Mouse (Mus musculus) 416B (cell line): ENCODE data around the gene Calr.

Experiments used
- DNase-seq: peaks from one replicate; pipeline ENCODE4 v3.0.0; 2011; ENCODE audit warnings: low read depth

Gene Calr

DNA sequence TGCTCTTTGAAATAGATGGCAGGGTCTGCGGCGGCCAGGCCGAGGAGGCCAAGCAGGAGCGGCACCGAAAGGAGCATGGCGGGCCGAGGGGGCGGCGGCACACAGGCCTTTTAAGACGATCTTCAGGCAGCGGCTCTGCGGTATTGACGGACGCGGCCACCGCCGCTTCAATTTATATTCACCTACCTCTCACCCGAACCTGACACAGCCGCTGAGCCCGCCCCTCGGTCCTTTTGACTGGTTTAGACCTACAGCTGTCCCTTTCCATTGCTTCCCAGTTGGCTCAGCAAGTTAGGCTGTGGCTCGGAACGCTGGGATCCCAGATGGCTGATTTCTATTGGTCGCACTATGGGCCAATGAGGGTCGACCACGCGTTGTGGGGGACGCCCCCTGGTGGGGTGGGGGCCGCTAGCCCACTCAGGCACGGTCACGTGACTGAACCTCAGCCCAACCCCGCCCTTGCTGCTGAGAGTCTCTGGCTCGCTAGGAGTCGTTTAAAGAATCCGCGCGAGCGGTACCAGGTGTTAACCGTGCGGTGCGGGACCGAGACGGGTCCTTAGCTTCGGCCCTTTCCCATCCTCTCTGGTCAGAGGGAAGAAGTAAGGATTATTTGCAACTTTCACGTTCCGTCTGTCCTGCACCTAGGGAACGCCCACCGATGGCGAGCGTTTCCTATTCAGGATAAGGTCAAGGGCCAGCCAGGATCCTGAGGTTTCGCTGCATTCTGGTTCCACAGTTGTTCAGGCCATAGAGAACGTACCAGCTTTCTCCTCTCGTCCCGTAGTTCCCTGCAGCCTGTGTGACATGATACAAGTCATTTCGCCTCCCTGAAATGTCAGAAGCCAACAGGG lies at the start of gene Calr:
Gene Calr, minus strand, starts transcription at position 213 of the 851 bp plus-strand sequence.
- peak; percentile 100 for DNase-seq

GRCm38 (mm10) chr8:84895963-84896362 lies 49.2 kb upstream of the Calr start:
- no peak for DNase-seq

GRCm38 (mm10) chr8:84893709-84894134 lies 47.0 kb upstream of the Calr start, which contains the start of gene Gcdh:
TSS of gene Gcdh (minus strand) at chr8:84893921.
- DNase-seq = peak; percentile 98

- DNase-seq = no peak
Observed at GRCm38 (mm10) chr8:84892993-84893708, 46.4 kb upstream of the Calr start.

DNA sequence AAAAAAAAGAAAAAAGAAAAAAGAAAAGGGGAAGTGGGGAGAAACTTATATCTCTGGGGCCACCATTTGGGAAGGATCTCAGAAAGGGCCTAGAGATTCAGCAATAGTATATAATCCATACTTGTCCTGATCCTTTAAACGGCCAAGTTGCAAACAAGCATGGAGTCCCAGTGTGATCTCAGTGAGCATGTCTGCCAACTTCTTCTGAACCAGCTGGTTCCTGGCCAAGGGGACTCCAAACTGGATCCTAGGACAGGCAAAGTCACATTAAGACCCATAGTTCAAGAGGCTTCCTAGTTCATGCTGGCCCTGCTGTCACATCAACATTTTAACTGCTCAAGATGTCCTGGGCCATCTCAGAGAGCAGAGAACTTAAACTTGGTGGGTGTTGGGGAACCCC lies 42.4 kb upstream of the Calr start:
- DNase-seq = no peak

DNA sequence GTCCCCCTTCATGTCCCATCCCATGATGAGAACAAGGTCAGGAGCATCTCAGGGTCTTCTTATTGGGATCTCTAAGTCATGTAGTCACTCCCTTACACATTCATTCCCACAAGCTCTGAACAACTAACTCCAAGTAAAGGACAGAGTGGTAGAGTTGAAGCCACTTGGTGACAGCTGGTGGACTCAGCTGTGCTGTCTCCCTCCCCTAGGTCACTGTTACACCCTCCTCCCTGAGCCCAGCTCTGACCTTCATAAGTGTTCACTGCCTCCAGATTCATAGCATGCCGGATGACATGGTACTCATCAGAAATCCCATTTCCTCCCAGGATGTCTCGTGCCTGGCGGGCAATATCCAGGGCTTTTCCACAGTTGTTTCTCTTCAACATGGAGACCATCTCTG lies 41.5 kb upstream of the Calr start:
- DNase-seq = no peak

GRCm38 (mm10) chr8:84884728-84885127 lies 38.0 kb upstream of the Calr start:
- DNase-seq = no peak

GRCm38 (mm10) chr8:84878915-84879314 lies 32.2 kb upstream of the Calr start:
- DNase-seq = no peak

GRCm38 (mm10) chr8:84877297-84878035 lies 30.7 kb upstream of the Calr start:
- DNase-seq = no peak

DNA sequence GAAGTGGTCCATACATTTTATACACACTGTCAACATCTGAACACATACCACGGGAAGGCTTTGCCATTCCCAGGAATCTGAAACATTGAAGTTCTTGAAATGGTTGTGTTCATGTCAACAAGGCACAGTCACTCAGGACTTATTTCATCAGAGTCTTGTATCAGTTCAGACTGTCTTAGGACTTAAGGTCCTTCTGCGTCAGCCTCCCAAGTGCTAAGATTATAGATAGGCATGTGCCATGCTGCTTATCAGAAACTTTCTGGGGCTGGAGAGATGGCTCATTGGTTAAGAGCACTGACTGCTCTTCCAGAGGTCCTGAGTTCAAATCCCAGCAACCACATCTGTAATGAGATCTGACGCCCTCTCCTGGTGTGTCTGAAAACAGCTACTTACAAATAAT lies 27.6 kb upstream of the Calr start:
- DNase-seq = no peak

DNA sequence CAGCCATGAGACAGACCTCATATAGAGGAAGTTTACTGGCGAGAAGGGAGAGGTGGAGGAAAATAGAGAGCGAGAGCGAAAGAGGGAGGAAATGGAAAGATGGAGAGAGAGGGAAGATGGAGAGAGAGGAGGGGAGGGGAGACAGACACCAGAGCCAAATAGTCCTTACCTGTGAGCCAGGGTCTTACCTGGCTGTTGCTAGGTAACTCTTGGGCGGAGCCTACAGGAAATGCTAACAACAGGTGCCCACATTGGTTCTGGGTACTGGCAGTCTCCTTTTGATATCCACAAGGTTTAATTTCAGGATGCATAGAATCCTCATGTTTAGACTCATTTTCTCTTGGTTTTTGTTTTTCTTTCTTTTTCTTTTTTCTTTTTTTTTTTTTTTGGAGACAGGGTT lies 26.3 kb upstream of the Calr start:
- no peak for DNase-seq

GRCm38 (mm10) chr8:84872309-84872965 lies 25.7 kb upstream of the Calr start:
- DNase-seq = peak; percentile 64

DNA sequence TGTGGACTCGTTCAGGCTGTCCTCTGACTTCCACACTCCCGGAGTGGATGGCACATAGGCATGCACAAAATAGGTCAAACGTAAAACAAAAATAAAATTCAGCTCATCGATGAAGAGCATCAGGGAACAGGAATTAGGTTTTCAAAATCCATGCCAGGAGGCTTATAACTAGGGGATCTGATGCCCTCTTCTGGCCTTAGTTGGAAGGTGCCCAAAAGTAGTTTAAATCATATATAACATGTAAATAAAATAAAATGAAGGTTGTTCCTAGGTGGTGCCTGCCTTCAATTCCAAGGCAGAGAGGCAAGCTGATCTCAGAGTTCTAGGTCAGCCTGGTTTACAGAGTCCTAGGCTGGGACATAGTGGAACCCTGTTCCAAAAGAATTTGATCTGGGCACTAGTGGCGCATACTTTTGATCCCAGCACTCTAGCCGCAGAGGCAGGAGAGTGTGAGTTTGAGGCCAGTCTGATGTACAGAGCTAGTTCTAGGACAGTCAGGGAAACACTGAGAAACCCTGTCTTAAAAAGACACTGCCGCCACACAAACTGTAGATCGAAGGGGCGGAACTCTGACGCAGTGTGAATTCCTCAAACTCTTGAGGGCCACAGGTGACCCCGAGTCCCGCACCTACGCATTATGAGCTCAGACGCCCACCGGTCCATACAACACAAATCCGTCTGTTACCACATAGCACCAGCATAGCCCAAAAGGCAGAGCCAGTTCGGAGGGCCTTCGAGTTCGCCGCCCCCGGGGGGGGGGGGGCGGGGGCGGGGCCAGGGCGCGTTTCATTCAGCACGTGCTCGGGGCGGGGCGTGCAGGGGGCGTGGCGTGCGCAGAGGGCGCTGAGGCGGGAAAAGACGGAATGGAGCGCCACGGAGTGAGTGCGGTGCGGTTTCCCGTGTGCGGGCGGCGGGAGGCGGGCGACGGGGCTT lies 24.9 kb upstream of the Calr start, which contains the start of gene Syce2:
Gene Syce2, plus strand, starts transcription at position 736 of the 933 bp plus-strand sequence.
- peak; percentile 90 for DNase-seq

DNA sequence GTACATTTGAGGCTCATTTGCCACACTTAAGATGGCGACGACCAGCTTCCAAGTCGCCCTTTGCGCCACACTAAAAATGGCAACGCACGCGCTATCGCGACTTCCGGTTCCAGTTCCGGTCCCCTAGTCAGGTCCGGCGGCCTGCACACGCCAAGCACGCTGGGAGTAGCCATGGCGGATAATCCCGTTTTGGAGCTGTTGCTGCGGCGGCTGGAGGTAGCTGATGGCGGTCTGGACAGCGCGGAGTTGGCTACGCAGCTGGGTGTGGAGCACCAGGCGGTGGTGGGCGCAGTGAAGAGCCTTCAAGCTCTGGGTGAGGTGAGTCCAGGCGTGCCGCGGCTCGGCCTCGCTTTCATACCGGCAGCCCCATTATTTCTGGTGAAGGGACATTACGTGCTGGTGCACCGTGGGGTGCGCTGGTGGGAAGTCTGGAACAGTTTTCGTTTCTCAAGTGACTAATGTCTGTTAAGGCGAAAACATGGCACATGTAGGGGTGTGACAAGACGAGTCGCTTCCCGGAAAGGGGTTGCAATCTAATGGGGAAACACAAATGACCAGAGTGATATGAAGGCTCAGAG lies 10.2 kb upstream of the Calr start, which contains the start of gene Farsa:
Gene Farsa, plus strand, starts transcription at position 126 of the 578 bp plus-strand sequence.
- DNase-seq = peak; percentile 96

GRCm38 (mm10) chr8:84856434-84856833 lies 9.7 kb upstream of the Calr start:
- DNase-seq = no peak

DNA sequence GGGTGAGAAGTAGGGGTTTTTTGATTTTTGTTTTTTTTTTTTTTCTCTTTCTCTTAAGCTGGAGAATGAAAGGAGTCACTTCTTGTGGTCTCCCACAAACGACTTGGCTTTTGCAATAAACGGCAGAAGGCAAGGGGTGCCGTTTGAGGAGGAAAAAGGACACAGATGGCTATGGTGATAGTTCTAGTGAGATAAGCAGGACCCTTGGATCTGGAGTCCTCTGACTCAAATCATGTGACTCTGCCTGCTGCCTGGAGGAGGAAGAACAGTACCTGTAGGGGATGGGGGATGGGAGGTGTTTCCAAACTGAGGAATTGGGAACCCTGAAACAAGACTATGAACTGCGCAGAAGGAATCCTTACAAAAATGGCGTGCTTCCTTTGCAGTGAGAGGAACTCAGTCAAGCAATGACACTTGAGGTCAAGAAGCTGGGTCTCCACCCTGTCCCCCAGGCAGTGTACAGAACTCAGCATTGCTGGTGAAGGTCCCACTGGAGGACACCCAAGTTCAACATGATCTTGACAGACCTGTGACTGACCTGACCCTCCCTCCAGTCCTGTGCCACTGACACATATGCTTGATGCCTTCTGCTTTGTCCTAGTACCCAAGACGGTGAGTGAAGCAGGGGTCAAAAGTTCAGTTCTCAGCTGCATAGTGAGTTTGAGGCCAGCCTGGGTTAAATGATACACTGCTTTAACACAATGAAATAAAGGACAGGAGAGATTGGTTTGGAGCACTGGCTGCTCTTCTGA lies 1.1 kb upstream of the Calr start:
- peak; percentile 99 for DNase-seq

- no peak for DNase-seq
Observed at GRCm38 (mm10) chr8:84846094-84846721, 526 bp downstream of the Calr start.

GRCm38 (mm10) chr8:84845355-84846093 lies 1.2 kb downstream of the Calr start:
- DNase-seq = peak; percentile 72
